Mouse (Mus musculus) right cerebral cortex, postnatal 25 days (tissue): ENCODE results near the gene Lbx2.

Source experiments
- DNase-seq: peaks from one replicate; pipeline ENCODE4 v3.0.0; 2022

Lbx2 gene

GRCm38 (mm10) chr6:83071220-83071619 lies 14.9 kb upstream of the Lbx2 start:
- no peak for DNase-seq

DNA sequence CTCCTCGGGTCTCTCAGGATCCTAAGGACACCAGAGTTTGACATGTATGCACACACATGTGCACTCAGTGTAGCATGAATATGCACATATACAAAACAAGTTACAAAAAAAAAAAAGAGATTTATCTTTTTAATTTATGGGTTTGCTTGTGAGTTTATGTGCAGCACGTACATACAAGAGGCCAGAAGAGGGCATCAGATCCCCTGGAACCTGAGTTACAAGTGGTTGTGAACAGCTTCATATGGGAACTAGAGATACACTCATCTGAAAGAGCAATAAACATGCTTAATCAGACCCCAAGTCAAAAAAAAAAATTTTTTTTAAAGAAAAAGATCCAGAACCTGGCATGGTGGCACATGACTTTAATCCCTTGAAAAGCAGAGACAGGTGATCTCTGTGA lies 11.2 kb upstream of the Lbx2 start:
- no peak for DNase-seq

DNA sequence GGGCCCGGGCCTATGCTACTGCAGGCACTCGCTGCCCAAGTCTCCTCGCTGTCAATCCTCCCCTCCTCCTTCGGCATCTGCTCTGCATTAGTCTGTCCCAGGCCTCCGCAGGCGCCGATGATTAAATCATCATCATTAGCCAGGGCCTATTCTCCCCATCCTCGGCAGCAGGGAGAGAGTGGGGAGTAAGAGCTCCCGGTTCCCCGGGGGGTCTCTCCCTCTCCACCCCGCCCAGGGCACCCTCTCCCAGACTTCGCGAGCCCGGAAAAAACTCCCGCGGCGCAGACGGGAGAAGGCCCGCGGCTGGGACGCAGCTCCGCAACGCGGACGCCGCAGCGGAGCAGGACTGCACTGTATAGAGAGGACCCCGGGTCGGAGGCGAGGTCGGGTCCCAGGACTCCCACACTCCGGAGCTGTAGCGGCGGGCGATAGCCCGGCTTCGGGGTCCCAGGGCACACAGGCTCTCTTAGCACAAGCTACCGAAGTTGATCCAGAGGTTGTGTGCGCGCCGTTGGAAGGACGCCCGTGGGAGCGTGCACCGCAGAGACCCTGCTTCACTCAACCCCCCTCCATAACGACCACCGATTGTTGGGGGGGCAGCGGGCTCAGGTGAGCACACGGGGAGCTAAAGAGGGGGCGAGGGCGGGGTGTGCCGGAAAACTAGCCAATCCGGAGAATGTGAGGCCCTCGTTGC lies 8.4 kb upstream of the Lbx2 start, which contains the start of gene Pcgf1:
Gene Pcgf1 (plus strand): TSS at position 240 of the 694 bp plus-strand sequence.
- no peak for DNase-seq

DNA sequence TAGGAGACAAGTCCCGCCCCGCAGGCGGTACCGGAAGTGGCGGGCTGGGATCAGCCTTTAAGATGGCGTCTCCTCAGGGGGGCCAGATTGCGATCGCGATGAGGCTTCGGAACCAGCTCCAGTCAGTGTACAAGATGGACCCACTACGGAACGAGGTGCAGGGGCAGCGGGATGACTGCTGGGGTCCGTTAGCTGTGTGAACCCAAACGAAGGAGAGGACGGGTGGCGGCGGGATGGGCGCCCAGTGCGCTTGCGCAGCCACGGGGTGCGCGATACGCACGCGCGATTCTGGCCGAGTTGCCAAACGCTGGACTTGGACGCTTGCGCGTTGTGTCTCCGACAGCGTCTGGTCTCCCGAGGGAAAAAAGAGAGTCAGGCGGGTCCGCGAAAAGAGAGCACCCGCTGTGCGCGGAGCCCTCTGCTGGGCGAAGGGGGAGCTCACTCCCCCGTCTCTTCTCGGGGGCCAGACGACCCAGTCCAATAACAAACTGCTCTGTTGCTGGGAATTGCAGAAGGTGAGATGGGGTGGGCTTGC lies 7.8 kb upstream of the Lbx2 start:
- DNase-seq, result peak; percentile 98

GRCm38 (mm10) chr6:83080210-83080609 lies 6.0 kb upstream of the Lbx2 start:
- no peak for DNase-seq

DNA sequence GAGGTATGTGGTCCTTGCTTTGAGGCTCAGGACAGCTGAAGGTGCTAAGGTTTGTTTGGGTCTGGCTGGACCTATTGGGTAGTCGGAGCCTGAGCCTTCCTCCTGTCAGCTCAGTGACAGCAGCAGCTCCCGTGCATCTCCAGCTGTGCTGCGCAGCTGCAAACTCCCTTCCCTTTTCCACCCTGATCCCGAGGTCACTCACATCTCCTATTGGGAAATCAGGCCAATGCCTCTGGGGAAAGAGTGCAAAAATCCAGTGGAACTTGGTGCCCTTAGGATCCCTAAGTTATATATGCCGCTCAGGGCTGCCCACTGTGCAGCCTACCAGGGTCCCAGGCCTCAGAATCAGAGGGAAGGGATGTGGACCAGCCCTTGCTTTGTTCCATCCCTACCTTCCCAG lies 2.7 kb upstream of the Lbx2 start:
- no peak for DNase-seq

GRCm38 (mm10) chr6:83084477-83084876 lies 1.7 kb upstream of the Lbx2 start:
- no peak for DNase-seq

DNA sequence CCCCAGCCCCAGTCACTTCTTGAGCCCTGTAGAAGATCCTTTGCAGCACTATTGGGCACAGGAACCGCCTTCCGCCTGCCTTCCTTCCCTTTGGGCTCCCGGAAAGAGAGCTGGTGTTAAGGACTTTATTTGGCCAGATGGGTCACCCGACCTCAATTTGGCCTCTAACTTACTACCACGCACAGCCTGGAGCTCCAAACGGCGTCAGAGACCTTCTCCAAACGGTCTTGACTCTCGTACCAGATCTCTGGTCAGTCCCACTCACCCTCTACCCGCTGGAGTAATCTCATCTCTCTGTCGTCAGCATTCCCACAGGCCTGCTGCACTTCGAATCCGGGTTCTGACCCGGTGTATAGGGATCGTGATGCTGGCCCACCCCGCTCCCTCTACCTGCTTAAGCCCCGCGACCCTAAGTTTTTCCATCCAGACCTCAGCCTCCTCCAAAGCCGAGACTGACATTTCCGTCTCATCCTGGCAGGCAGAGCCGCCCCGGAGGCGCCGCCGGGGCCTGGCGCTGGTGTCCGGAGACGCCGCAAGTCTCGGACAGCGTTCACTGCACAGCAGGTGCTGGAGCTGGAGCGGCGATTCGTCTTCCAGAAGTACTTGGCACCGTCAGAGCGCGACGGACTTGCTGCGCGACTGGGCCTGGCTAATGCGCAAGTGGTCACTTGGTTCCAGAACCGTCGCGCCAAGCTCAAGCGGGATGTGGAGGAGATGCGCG lies 1.2 kb downstream of the Lbx2 start:
- DNase-seq, result no peak

- no peak for DNase-seq
These were observed 1.7 kb downstream of the Lbx2 start for GRCm38 (mm10) chr6:83087926-83088260.

- no peak for DNase-seq
These were observed 6.4 kb downstream of the Lbx2 start for GRCm38 (mm10) chr6:83092416-83093127.

DNA sequence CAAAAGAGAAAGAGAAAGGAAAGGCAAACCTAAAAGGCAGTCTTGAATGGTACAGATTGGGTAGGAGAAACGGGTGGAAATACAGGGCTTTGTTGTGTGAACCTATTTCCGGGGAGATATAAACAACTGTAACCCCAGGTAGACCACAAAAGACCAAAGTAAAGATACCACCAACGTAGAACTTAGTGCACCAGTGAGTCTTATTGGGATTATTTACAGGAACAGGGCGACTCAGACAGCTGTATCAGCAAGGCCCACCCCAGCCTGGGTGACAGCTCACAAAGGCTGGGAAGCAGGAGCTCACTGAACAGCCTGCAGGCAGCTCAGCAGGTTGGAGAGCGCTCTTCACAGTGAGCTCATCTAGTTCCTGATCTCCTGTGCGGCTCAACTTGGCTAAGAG lies 9.8 kb downstream of the Lbx2 start:
- DNase-seq, result no peak

- no peak for DNase-seq
These were observed 12.2 kb downstream of the Lbx2 start for GRCm38 (mm10) chr6:83098411-83098810.

DNA sequence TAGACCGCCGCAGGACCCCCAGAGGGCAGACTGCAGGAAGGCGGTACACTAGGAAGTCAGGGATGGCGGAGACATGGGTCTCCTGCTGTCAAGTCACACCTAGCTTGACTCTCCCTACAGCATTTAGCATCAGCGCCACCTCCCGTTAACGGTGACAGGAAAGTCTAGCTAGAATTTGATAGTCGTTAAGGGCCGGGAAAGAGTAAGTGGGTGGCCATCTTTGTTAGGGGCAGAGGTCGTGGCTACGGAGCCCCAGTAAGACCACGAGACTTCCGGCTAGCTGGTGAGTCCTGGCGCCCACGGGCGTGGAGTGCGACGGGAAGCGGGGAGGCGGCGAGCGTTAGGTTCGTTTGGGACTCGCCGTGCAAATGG lies 15.1 kb downstream of the Lbx2 start, which contains the start of the genes Ccdc142 and Gm42688:
Gene Ccdc142 (plus strand): TSS at position 286 of the 372 bp plus-strand sequence.
Gene Gm42688 (plus strand): TSS at position 302 of the 372 bp plus-strand sequence.
- peak; percentile 87 for DNase-seq

DNA sequence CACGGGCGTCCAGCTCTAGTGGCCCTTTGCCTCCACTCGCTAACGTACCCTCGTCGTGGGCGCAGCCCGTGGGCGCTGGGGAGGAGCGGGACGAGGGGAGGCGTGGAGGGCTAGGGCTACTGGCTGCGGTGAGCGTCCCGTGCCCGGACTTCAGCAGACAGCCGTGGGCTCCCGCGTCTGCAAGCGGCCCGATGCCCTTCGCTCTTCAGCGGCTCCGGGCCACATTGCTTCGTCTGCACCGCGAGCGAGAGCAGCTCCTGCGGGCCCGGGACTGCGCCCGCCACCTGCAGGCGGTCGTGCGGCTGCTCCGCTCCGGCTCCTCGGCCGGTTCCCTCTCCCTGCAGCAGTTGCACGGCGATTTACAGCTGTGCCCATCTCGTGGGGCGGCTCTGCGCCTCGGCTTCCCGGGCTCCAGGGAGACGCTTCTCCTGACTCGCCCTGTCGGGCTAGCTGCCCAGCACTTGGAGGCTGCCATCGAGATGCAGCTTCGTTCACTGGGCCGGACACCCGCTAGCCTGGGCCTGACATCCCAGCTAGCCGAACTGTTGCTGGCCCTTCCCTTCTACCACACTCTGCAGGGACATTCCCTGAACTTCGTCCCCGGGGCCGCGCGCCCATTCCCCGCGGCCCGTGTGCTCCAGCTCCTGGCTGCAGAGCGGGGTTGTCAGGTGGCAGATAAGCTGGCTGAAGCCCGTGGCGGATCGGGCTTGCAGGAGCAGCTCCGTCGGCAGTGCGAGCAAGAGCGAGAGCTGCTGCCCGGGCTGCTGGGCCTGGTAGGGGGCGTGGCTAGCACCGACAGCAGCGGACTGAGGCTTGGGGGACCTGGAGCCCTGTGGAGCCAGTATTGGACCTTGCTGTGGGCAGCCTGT lies 15.8 kb downstream of the Lbx2 start:
- DNase-seq, result peak; percentile 72

GRCm38 (mm10) chr6:83103130-83103650 lies 17.0 kb downstream of the Lbx2 start:
- no peak for DNase-seq

GRCm38 (mm10) chr6:83104158-83104557 lies 18.0 kb downstream of the Lbx2 start:
- DNase-seq, result no peak

- DNase-seq, result no peak
These were observed 21.6 kb downstream of the Lbx2 start for GRCm38 (mm10) chr6:83107566-83108400.

GRCm38 (mm10) chr6:83108762-83109668 lies 22.8 kb downstream of the Lbx2 start, which contains the start of gene Mrpl53:
TSS of gene Mrpl53 (plus strand) at chr6:83109040.
- peak; percentile 86 for DNase-seq

DNA sequence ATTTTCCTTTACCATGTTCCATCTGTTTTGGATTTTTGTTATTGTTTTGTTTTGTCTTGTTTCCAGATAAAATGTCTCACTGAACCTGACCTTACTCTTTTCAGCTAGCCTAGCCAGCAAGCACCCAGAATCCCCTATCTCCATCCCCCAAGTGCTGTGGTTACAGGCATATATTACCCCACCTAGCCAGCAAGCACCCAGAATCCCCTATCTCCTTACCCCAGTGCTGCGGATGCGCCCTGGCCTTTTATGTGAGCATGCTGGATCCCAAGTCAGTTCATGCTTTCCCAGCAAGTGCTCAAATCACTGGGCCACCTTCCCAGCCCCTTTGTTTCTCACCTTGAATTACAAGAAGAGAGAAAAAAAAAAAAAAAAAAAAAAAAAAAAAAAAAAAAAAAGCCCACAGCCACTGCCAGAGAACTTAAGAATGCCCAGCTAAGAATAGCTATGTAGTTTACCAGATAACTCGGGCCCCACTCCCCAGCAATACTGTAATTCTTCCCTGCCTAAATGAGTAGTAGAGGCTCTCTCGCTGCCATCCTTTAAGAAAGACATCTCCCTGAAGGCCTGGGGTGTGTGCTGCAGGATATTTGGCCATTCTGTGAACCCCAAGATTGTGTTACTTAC lies 25.5 kb downstream of the Lbx2 start:
- no peak for DNase-seq
